In genomic region chr16:11086856-11087588, GRCm38 (mm10) we compare ENCODE assay signal across 9 mouse cellular contexts. TPM values are rescaled to one million over a fixed set of nuclear protein-coding genes. Genes with fewer than 3 reads are reported as not detected.
DNase-seq lines count a peak whose midpoint lies in the region; ATAC-seq and TF ChIP-seq lines count a peak whose summit lies in the region.
"Had no signal": no experiment of that assay in that cellular context is flagged by ENCODE, and none has a peak within 500 bp of the region (broad histone marks: within the 10 kb centered on the region; RNA-seq: fewer than 3 reads in every experiment).

No protein-coding gene starts in this region.

- no peak overlapping the region for H3K27ac ChIP-seq in lung, postnatal 0 days (ENCODE audit: low read length)
- H3K27ac ChIP-seq in forebrain, embryonic 14.5 days (ENCODE audit: low read depth, low read length) = 0 out of 2 replicates have a peak overlapping the region, but pooled peaks have one; percentile 29
- H3K27ac ChIP-seq in olfactory bulb, adult 2 months (ENCODE audit: insufficient read depth, low read depth, low read length) = peak overlapping the region; percentile 78

- H3K4me1 ChIP-seq in lung, postnatal 0 days (ENCODE audit: insufficient read depth, low read depth, low read length) = no peaks in the 10 kb centered on the region
- H3K4me1 ChIP-seq in forebrain, embryonic 14.5 days (ENCODE audit: control insufficient read depth, insufficient read depth, low read length) = peaks cover 18% of the 10 kb centered on the region; the same call in 1 of the 2 replicates
- H3K4me1 ChIP-seq in olfactory bulb, adult 2 months (ENCODE audit: control insufficient read depth, insufficient read depth, low read length) = peaks cover 25% of the 10 kb centered on the region

- H3K9ac ChIP-seq in lung, postnatal 0 days (replicated peaks; ENCODE audit: low read depth) = no peak overlapping the region
- H3K9ac ChIP-seq in forebrain, embryonic 14.5 days (ENCODE audit: low read length) = no peak overlapping the region

- no peaks in the 10 kb centered on the region for H3K27me3 ChIP-seq in lung, postnatal 0 days (replicated peaks; ENCODE audit: insufficient read depth, low read length)
- H3K27me3 ChIP-seq in forebrain, embryonic 14.5 days (replicated peaks; ENCODE audit: control insufficient read depth, insufficient read depth, low read length) = no peaks in the 10 kb centered on the region

- peaks cover 36% of the 10 kb centered on the region for H3K36me3 ChIP-seq in lung, postnatal 0 days (ENCODE audit: insufficient read depth, low read length)
- H3K36me3 ChIP-seq in forebrain, embryonic 14.5 days (ENCODE audit: control insufficient read depth, insufficient read depth, low read length) = peaks cover 79% of the 10 kb centered on the region

- no peak overlapping the region for H3K4me2 ChIP-seq in lung, postnatal 0 days (replicated peaks; ENCODE audit: low read depth, low read length)
- H3K4me2 ChIP-seq in forebrain, embryonic 14.5 days (ENCODE audit: low read length) = no peak overlapping the region
- H3K4me2 ChIP-seq: liver, embryonic 11.5 days had no signal

- 89% methylated on average over 5 of the region's 5 CpGs for WGBS in lung, postnatal 0 days
- 13% methylated on average over 5 of the region's 5 CpGs for WGBS in forebrain, embryonic 14.5 days
- 17% methylated on average over 5 of the region's 5 CpGs for WGBS in olfactory bulb, adult 2 months

- H3K4me3 ChIP-seq in lung, postnatal 0 days (ENCODE audit: low read depth, low read length) = no peak overlapping the region
- no peak overlapping the region for H3K4me3 ChIP-seq in forebrain, embryonic 14.5 days (ENCODE audit: low read depth, low read length)
- H3K4me3 ChIP-seq in olfactory bulb, adult 2 months (ENCODE audit: insufficient read depth, low read depth, low read length) = no peak overlapping the region

- ATAC-seq in lung, postnatal 0 days = no peak
- ATAC-seq in forebrain, embryonic 14.5 days = peak; percentile 78

- TF ChIP-seq EP300 in lung, postnatal 0 days (IDR thresholded peaks at IDR 0.05) = no peak

- DNase-seq in cerebellum, adult 18-20 months = peak; percentile 29 to 39
- no peak for DNase-seq in cerebellum, adult 11 months
- no peak for DNase-seq in lung, postnatal 0 days (ENCODE audit: low spot score)
- no peak for DNase-seq in lung, postnatal 36 days
- DNase-seq in forebrain, embryonic 14.5 days (ENCODE audit: low spot score) = peak; percentile 79
- no peak for DNase-seq in testis, postnatal 10 days (ENCODE audit: low spot score)
- no peak for DNase-seq in urinary bladder, postnatal 14 days (ENCODE audit: low spot score)

- TF ChIP-seq POLR2A in olfactory bulb, adult 2 months (IDR thresholded peaks at IDR 0.05; ENCODE audit: insufficient read depth, low read depth, low read length) = no peak

- H3K9me3 ChIP-seq in lung, postnatal 0 days (ENCODE audit: low read length) = no peaks in the 10 kb centered on the region
- no peaks in the 10 kb centered on the region for H3K9me3 ChIP-seq in forebrain, embryonic 14.5 days (replicated peaks; ENCODE audit: control insufficient read depth, low read length)

- peak; percentile 36 for TF ChIP-seq CTCF in lung, postnatal 0 days (IDR thresholded peaks at IDR 0.05)
- TF ChIP-seq CTCF in olfactory bulb, adult 2 months (IDR thresholded peaks at IDR 0.05; ENCODE audit: insufficient read depth, low read depth, low read length) = no peak

RNA-seq across cellular contexts. Expression of gene Litaf, which starts 21.1 kb away (rescaled TPM):
- polyA plus RNA-seq in lung, postnatal 0 days (2015; fragmentation: Nextera tagmentation; extraction: Ambion mirVana) = 106 and 118 TPM in 2 replicates
- 41.4 and 44.5 TPM in 2 replicates for polyA plus RNA-seq in forebrain, embryonic 14.5 days (2014; fragmentation: Nextera tagmentation; extraction: Ambion mirVana)
- not detected in 2 replicates for polyA plus RNA-seq in olfactory bulb, adult 2 months (2012; ENCODE audit: insufficient read depth, insufficient read length, low replicate concordance, missing spikeins)

RNA-seq across cellular contexts. Expression of gene Snn, which starts 26.3 kb away (rescaled TPM):
- 41.1 and 46.6 TPM in 2 replicates for polyA plus RNA-seq in lung, postnatal 0 days (2015; fragmentation: Nextera tagmentation; extraction: Ambion mirVana)
- 170 and 171 TPM in 2 replicates for polyA plus RNA-seq in forebrain, embryonic 14.5 days (2014; fragmentation: Nextera tagmentation; extraction: Ambion mirVana)
- polyA plus RNA-seq in olfactory bulb, adult 2 months (2012; ENCODE audit: insufficient read depth, insufficient read length, low replicate concordance, missing spikeins) = 106 TPM in 1 of 2 replicates, not detected in the other

RNA-seq across cellular contexts. Expression of gene Txndc11, which starts 47.4 kb away (rescaled TPM):
- 27.5 and 29.2 TPM in 2 replicates for polyA plus RNA-seq in lung, postnatal 0 days (2015; fragmentation: Nextera tagmentation; extraction: Ambion mirVana)
- 23.8 and 25.0 TPM in 2 replicates for polyA plus RNA-seq in forebrain, embryonic 14.5 days (2014; fragmentation: Nextera tagmentation; extraction: Ambion mirVana)
- not detected in 2 replicates for polyA plus RNA-seq in olfactory bulb, adult 2 months (2012; ENCODE audit: insufficient read depth, insufficient read length, low replicate concordance, missing spikeins)

Comparison
In these comparisons a context has a peak if more than half of its experiments do, and no peak if none do; other contexts are left out.
1. DNase-seq: peak in cerebellum, adult 18-20 months (2 of 2) and forebrain, embryonic 14.5 days (single experiment); none in cerebellum, adult 11 months (single experiment), lung, postnatal 0 days (single experiment), lung, postnatal 36 days (single experiment), testis, postnatal 10 days (single experiment) and urinary bladder, postnatal 14 days (single experiment).